Mouse (Mus musculus) induced T-regulatory cell, adult 2 months (primary cell): ENCODE data around the gene Mrps36.
A peak's percentile ranks its signal among the peaks of the same experiment; 100 is the strongest.
"Not testable (repeated sequence)": the region's sequence is repeated elsewhere in the genome, so short reads cannot be mapped to it uniquely, and the experiment has no call there.

Experiments used
- DNase-seq: peaks from one replicate; pipeline ENCODE4 v3.0.0-alpha.2; 2012; ENCODE audit warnings: low read depth

Mrps36 gene

DNA sequence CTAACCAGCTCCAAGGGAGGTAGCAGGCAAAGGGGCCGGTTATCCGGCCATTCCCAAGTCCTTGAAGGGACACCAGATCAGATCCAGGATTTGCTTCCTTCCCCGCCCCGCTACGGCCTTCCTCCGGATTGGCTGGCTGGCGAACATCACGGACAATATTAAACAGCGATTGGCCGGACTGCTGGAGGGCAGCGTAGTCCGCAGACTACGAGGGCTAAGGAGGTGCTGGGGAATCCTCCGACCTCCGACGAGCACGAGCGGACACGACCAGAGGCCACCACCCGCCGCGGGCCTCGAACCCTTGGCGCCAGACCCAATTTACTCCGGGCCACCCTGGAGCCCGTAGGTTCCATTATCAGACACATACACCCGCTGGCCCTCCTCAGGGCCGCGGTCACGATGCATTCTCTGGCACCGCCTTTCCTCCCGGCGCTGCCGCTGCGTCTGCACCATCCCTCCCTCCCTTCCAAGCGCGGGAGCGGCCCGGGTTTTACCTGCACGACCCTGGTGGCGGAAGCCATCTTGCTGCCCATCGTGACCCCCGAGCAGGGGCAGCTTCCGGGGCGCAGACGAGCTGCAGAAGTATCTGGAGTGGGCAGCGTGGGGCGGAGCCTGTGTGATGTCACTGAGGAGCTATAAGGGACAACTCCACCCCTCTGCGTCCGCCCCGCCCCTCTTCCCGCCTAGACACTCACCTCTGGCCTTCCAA lies at the start of gene Mrps36:
Mrps36 (minus strand) TSS at position 624 of the 709 bp plus-strand sequence.
- peak; percentile 95 for DNase-seq

DNA sequence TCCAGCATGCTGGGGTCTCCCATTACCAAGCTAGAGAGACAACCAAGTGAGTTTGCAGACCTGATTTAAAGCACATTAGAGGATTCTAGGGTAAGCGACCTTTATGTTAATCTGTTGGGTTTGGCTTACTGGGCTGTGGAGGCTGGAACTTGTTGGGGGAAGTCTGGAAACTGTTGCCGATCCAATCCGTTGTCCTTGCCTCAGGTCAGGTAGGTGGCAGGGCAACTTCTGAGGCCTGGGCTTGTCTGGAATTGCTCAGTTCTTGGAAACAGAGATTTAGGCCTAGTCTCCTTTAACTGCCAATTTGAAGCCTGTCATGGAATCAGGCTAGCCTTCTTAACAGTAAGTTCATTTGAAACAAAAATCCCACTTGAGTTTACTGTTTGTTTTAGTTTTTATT lies 44.6 kb upstream of the Mrps36 start:
- no peak for DNase-seq

DNA sequence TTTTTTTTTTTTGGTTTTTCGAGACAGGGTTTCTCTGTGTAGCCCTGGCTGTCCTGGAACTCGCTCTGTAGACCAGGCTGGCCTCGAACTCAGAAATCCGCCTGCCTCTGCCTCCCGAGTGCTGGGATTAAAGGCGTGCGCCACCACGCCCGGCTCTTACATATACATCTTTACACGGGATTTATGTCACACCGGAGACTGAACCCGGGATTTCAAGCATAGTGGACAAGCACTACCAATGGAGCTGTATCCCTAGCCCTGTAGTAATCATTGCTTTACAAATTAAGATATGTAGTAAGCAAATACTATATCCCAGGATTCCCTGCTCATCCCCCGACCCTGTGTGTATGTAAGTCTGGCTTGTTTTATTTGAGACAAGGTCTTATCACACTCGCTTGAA lies 43.6 kb upstream of the Mrps36 start:
- DNase-seq = not testable (repeated sequence)

DNA sequence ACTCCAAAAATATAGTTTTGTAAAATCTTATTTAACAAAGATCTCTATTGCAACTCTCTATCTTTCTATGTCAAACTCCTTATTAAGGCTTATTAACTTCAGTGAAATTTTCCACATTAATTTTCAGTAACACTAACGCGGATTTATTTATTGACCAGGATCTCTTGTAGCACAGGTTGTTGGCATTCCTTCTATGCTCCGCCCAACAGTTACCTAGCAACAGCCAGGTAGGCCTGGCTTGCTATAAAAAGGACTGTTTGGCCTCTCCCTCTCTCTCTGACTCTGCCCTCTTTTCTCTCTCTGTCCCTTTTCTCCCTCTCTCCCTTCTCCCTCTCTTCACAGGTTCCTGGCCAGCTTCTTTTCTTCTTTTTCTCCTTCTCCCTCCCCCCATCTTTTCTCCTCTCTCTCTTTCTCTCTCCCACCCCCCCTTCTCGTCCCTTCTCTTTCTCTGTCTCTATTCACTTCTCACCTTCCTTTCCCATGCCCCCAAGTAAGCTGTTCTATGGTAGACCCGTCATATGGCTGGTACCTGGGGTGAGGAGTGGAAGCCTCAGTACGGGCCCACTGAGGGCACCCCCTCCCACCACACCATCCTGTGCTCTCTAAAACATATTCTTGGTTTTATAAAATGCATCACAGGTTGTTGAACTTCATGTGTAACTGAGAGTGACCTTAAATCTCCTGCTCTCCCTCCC lies 43.0 kb upstream of the Mrps36 start:
- no peak for DNase-seq

DNA sequence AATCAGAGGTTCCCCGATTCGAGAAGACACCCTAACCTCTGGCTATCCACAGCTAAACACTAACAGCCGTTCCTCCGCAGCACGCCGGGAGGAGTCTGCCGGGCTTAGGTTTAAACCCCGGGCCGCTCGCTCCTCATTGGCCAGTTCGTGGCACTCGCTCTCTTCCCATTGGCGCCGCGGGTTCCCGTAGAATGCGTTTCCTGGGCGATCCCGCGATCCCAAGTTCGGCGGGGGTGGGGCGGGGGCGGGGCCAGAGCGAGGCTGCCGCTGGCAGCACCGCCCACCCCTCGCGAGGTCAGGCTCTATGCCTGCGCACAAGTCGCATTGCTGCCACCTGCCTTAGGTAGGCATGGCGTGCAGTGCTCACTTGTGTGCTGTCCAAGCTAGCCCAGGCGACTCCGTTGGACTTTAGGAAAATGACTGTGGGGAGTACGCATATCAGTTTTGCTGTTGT lies 42.0 kb upstream of the Mrps36 start, which contains the start of gene Ccnb1:
Ccnb1 (minus strand) TSS at position 157 of the 454 bp plus-strand sequence.
- peak; percentile 96 for DNase-seq

DNA sequence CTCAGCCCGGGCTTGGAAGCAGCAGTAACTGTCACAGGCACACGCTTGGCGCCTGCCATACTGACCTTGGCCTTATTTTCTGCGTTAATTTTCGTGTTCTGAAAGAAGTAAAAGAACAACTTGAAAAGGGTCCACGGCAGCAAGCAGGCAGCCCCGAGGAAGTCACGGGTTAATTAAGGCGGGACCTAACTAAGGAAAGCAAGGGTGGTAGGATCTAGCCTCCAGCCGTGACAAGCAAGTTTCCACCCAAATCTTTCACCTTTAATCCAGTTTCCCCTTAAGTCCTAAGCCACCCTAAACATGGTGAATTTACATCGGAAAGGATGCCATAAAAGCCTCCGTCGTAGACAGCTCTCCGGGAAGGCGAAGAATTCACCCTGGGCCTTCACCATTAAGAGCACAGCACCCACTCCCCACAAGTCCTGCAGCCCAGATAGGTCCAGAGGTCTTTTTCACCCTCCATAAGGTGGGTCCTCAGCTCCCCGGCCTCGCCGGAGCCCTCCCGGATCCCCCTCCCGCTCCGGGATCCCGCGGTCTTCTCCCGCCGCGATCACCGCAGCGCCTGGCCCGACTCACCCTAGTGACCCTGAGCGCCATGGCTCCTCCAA lies 41.5 kb upstream of the Mrps36 start:
- peak; percentile 66 for DNase-seq

DNA sequence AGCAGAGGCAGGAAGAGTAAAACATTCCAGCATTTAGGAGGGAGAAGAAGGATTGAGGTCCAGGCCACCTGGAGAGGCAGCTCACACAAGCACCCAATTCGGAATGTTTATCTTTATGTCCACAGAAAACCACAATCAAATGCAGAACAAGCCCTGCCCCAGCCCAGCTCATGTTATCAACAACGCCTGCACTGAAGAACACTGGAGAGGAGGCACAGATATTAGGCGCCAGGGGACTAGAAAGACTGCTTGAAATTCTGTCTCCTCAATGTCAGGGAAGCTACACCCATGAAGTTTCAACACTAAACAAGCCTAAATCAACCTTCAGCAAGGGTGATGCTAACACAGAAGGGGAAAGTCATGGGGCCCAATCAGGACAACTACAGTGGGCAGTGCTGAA lies 33.0 kb upstream of the Mrps36 start:
- DNase-seq = no peak

DNA sequence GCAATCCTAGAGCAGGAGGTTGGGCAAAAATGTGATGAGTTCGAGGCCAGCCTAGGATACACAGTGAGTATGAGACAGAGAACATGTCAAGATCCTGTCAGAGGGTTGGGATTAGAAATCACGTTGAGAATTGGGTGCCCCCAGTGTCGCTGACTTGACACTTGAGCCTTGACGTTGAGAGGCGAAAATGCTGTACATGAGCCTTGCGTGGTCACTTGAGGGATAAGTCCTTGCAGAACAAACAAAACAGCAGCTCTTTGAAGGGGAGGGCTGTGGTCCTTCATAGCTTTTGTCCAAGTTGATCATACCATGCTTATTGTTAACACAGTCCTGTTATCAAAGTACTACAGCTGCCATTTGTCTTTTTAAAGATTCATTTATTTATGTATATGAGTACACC lies 32.3 kb upstream of the Mrps36 start:
- DNase-seq = no peak

DNA sequence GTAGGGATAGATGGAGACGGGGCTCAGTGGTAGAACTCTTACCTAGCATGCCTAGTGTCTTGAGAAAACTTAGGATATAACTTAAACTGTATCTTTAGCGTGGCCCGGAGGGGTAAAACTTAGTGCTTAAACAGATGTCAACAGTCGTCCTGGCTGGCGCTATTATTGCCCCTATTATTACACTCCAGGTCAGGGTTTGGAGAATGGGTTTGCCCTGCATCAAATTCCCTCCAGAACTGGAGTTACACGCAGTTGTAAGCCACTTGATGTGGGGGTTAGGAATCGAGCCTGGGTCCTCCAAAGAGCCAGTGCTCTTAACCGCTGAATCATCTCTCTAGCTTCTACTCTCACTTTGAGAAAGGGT lies 31.6 kb upstream of the Mrps36 start:
- DNase-seq = no peak

DNA sequence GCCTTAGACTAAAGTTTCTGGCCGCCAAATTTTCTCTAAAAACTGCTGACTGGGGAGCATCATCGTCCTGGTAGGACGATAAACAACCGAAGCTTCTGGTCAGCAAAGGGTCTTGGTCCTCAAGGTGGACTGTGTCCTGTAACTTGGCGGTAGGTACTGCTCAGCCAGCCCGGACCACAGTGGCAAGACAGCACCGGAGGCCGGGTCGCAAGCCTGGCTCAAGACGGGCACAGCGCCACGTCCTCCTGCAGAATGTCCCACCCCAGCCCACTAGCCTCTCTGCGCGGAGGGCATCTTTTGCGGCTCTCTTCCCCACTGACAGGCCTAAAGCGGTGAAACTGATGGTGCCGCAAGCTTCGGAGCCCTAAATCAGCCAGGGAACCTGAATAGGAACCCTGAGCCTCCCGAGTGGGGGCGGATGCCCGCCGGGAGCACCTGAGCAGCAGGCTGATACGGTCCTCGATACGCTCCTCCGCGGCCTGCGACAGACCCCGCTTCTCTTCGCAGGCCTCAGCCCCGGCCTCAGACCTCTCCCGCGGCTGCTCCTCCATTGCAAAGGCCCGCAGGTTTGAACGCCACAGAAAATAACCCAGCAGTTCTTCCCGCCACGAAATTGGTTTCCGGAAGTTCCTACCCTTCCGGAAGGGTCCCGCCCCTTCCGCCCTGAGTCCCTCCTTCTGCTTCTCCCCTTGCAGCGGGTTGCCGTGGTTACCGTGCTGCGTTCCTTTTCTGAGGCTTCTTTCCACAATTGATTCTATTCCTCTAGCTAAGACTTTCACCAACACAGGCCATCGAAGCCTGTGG lies 31.0 kb upstream of the Mrps36 start, which contains the start of gene Cenph:
Cenph (minus strand) TSS at position 648 of the 804 bp plus-strand sequence.
- peak; percentile 96 for DNase-seq

DNA sequence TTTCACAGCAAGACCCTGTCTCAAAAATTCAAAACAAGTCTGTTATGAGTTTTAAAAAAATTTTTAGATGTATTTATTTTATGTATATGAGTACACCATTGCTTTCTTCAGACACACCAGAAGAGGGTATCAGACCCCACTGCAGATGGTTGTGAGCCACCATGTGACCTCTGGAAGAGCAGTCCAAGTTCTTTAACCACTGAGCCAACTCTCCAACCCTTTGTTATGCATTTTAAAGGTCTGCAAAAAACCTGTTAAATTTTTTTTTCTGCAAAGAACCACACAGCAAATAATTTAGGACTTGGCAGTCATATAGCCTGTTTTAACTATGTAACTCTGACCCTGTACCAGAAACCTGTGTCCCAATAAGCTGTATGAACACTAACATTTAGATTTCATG lies 30.2 kb upstream of the Mrps36 start:
- no peak for DNase-seq

DNA sequence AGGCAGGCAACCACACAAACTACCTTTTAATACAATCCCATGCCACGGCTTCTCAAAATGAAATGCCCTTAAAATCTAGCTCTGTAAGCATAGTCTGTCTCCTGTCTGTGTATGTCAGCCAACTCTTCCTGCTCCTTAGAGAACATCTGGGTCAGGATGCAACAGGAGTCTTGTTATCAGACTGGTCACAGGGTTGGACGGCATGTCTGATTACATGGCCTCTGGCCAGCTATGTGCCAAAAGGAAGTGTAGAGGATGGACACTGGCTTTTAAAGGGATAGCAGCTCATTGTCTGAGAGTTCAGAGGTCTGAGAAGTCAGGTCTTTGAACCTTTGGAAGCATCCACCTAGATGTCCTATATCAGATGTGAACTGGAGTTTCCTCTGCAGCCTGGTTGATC lies 10.9 kb upstream of the Mrps36 start:
- no peak for DNase-seq

DNA sequence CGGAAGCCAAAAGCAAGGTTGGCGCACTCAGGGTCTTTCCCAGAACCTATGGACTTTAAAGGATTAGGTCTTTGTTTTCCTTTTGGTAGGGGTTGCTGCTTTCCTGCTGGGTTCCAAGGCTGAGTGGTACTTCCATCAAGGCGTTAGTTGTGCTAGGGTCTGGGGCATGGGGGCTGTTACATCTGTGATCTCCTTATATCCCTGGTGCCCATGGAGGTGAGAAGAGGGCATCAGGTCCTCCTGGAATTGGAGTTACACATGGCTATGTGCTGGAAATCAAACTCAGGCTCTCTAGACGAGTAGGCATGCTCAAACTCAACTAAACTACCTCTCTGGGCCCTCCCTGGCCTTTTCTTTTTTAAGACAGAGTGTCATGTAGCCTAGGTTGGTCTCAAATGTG lies 9.7 kb upstream of the Mrps36 start:
- no peak for DNase-seq

DNA sequence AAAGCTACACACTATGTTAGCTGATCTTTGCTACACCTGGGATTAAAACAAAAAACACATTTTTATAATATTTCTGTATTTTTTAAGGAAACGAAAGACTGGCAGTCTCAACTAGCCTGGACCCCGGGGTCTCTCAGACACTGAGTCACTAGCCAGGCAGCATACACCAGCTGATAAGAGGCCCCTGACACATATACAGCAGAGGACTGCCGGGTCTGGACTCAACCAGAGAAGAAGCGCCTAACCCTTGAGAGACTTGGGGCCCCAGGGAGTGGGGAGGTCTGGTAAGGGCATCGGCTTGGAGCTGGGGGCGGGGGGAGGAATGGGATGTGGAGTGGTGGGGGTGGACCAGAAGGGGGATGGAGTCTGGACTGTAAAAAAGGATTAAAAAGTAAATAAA lies 8.6 kb upstream of the Mrps36 start:
- DNase-seq = no peak

DNA sequence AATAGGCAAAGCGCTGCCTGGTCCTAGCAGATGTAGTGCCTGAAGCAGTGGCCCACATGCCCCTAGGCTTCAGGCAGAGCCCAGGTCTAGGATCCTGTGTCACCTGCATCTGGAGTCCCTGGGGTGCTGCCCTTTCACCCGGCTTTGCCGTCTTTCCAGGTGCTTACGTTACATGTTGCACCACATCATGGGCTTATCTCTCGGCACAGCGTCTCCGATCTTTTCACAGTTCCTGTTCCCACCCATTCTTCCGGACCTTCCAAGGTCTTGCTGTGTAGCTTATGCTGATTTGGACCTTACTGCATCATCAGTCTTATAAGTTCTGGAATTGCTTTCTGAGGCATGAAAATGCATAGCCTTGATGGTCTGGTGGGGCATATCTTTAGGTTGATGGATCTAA lies 8.1 kb upstream of the Mrps36 start:
- DNase-seq = no peak

DNA sequence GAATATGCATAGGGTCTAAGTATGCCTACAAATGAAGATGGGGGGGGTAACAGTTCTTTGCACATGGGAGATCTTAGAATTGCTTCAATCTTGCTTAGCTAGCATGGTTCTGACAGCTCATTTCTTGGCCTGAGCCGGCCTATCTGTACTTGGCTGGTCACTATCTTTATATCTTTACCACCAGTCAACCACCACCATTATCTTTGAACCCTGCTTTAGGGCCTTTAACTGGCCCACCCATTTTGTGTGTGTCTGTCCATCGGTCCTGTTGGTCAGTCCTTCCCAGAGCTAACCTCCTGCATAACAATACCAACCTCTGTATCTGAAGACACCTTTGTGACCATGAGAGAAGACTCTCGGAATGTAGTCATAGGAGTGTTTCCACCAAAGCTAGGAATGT lies 6.9 kb upstream of the Mrps36 start:
- DNase-seq = no peak

DNA sequence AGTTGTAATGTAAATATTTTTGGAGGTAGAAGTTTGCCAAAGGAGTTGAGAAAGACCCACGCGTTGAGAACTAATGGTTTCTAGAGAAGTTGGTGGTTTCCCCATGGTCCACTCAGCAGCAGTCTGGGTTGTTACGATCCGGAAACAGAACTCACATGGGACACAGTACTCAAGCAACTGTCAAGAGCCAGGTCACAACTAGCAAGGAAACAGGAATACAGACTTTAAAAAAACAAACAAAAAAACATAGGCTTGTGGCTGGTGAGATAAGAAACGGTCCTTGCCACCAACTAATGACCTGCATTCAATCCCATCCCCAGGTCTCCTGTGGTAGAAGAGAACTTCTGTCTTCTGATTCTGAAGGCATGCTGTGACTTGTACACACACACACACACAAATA lies 6.3 kb upstream of the Mrps36 start:
- DNase-seq = no peak

DNA sequence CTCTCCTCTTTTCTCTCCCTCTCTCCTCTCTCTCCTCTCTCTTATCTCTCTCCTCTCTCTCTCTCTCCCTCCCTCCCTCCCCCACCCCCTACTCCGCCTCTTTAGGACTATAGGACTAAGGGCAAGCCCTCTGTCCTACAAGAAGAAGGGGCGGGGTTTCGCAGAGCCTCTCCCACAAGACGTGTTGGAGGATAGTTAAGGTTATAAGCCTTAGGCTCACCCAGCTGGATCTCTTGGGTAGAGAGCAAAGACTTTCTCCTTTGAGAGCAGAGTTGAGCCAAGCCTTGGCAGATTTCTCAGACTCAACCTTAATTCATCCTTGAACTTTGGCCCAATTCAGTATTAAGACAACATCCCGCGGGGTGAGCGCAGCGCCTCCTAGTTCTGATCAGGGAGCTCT lies 4.2 kb upstream of the Mrps36 start:
- no peak for DNase-seq

DNA sequence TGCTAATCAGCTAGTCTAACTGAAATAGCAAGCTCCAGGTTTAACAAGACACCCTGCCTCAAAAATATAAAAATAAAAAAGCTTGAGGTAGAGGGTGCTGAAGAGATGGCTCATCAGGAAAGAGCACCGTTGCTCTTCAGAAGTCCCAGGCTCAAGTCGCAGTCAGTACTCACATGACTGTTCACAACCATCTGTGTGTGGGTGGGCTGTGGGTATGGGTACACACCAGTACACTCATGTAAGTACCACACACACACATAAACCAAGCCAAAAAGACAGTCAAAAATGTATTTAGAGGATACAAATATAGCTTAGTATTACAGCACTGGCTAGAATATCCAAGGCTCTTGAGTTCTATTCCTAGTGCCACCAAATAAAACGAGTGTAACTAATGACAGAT lies 1.6 kb upstream of the Mrps36 start:
- no peak for DNase-seq

DNA sequence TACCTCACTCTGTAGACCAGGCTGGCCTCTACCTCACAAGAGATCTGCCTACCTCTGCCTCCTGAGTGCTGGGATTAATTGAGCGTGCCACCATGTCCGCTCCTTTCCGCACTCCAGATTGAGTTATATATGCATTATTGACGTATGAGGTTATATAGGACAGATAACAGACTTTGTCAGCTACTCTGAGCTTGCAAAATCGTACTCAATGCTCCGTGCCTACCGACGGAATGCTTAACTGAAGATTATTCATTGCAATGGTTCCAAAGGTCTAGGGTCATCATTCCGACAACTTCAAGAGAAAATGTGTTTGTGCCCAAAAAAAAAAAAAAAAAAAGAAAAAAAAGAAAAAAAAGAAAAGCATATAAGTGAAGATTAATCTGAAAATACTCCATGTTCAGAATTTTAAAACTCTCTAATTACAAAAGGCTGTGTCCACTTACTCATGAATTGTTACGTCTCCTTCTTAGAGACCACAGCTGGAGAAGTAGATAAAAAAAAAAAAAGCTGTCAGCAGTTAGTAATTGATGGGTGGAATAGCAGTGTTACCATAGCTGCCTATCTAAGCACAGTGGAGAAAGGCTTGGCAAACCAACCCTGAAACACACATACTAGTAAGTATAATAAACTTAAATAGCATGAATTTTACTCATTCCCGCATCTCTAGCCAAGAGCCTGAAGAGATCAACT lies 968 bp downstream of the Mrps36 start:
- peak; percentile 10 for DNase-seq

DNA sequence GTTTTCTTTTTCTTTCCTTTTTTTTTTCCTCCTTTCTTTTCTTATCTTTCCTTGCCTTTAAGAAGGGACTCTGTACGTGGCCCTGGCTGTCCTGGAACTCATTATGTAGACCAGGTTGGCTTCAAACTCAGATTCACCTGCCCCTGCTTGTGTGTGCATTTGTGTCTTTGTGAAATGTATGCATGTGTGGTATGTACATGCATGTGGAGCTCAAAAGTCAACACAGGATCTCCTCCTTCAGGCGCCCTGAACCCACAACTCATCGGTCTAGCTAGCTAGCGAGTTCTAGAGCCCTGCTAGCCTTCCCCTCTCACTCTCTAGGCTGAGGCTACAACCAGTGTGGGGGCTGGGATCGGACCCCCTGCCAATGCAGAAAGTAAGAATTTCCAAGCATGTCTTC lies 1.6 kb downstream of the Mrps36 start:
- DNase-seq = peak; percentile 6

DNA sequence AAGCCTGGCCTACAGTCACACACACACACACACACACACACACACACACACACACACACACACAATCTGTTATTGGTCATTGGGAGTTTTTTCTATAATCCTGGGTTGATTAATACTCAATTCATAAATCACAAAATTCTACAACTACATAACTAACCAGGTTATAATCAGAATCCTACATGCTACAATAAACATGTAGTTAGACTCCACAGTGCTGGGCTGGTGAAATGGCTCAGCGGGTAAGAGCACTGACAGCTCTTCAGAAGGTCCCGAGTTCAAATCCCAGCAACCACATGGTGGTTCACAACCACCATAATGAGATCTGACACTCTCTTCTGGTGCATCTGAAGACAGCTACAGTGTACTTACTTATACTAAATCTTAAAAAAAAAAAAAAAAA lies 11.7 kb downstream of the Mrps36 start:
- DNase-seq = no peak
